Mouse (Mus musculus) liver, embryonic 12.5 days (tissue): ENCODE measurements around the gene 1700031F05Rik. TPM values are rescaled to one million over a fixed set of nuclear protein-coding genes. Genes with fewer than 3 reads are reported as not detected.
"Not testable (repeated sequence)": the region's sequence is repeated elsewhere in the genome, so short reads cannot be mapped to it uniquely, and the experiment has no call there.

Source experiments
- ATAC-seq: fragments of 200-750 bp; cut with Nextera tagmentation; 2 replicates; pipeline ENCODE4 v1.8.0; 2017; ENCODE audit warnings: moderate number of reproducible peaks, mild to moderate bottlenecking, moderate library complexity
- H3K27ac ChIP-seq: fragments of 300-500 bp; sonication (generic); 2 replicates; pipeline ENCODE4 v1.5.1; 2016; ENCODE audit warnings: mild to moderate bottlenecking
- H3K27me3 ChIP-seq: fragments of 300-500 bp; sonication (generic); replicated peaks from 2 replicates; pipeline ENCODE4 v1.6.1; 2016; ENCODE audit warnings: mild to moderate bottlenecking, moderate library complexity
- H3K36me3 ChIP-seq: fragments of 300-500 bp; sonication (generic); 2 replicates; pipeline ENCODE4 v1.6.1; 2016; ENCODE audit warnings: mild to moderate bottlenecking, moderate library complexity
- H3K4me1 ChIP-seq: fragments of 300-500 bp; sonication (generic); 2 replicates; pipeline ENCODE4 v1.6.1; 2016
- H3K4me2 ChIP-seq: fragments of 300-500 bp; sonication (generic); 2 replicates; pipeline ENCODE4 v1.6.1; 2016; ENCODE audit warnings: mild to moderate bottlenecking, moderate library complexity
- H3K4me3 ChIP-seq: fragments of 300-500 bp; sonication (generic); 2 replicates; pipeline ENCODE4 v1.5.1; 2016; ENCODE audit warnings: mild to moderate bottlenecking, moderate library complexity
- H3K9ac ChIP-seq: fragments of 300-500 bp; sonication (generic); 2 replicates; pipeline ENCODE4 v1.6.1; 2016; ENCODE audit warnings: mild to moderate bottlenecking, moderate library complexity
- H3K9me3 ChIP-seq: fragments of 300-500 bp; sonication (generic); replicated peaks from 2 replicates; pipeline ENCODE4 v1.6.1; 2016; ENCODE audit warnings: mild to moderate bottlenecking, moderate library complexity
- WGBS: fragments of 180-500 bp; shearing (Covaris S2); methylation state at CpG from one replicate; pipeline ENCODE4 v1.1.7; 2016; ENCODE audit not compliant: insufficient replicate concordance; 5-methylcytosine and 5-hydroxymethylcytosine counted together
- polyA plus RNA-seq: library from polyadenylated mRNA; unstranded; fragments of >200 nt; fragmentation: Nextera tagmentation; extraction: Ambion mirVana; gene quantifications from 2 replicates; pipeline ENCODE4 v1.2.1, GENCODE M21; 2016

Gene 1700031F05Rik
- polyA plus RNA-seq, result not detected in 2 replicates

DNA sequence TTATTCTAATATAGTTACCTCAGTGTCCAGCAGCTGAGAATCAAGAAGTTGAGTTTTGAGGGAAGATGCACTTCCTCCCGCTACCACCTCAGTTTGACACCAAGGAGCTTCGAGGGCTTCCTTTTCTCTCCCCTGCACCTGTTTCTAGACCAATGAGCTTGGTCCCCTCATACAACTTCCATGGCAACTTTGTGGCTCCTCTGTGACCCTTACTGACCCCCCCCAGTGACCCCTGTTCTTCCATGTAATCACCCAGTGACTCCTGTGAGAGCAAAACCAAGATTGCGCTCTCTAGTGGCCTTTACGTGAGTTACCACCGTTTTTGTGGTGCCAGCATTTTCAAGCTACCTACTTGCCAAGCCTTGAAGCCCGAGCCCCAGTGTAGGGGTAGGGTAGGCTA is at the start of gene 1700031F05Rik:
Gene 1700031F05Rik (minus strand): TSS at position 101 of the 400 bp plus-strand sequence.
- Histone ChIP-seq H3K9ac (no peak within 1 kb of the TSS), H3K4me2 (no peak within 1 kb of the TSS), H3K27me3 (no peaks in the 10 kb centered on the region), H3K36me3 (no peaks in the 10 kb centered on the region), H3K4me1 (no peaks in the 10 kb centered on the region), H3K9me3 (no peaks in the 10 kb centered on the region), H3K4me3 (no peak within 1 kb of the TSS), H3K27ac (no peak within 1 kb of the TSS)
- ATAC-seq, result no peak
- 71% methylated on average over 6 of the region's 6 CpGs for WGBS

DNA sequence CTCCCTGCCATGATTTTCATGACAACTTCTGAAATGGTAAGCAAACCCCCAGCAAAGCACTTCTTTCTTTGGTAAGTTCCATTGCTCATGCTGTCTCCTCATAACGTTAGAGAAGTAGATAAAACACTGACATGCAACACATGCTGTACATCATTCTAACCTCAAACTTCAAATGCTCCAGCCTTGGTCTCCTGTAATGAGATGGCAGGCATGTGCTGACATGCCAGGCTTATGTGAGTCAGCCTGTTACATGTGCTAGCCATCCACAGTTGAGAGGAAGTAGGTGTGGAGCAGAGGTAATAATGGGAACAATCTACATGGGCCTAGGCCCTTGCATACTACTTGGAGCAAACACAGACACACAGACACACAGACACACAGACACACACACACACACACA is 47.1 kb upstream of the 1700031F05Rik start:
- H3K27ac ChIP-seq, H3K27me3 ChIP-seq, H3K9me3 ChIP-seq, H3K4me3 ChIP-seq, H3K4me2 ChIP-seq, H3K4me1 ChIP-seq, H3K36me3 ChIP-seq, ATAC-seq, H3K9ac ChIP-seq: not testable (repeated sequence)
- WGBS, result 42% methylated on average over 1 of the region's 1 CpGs

DNA sequence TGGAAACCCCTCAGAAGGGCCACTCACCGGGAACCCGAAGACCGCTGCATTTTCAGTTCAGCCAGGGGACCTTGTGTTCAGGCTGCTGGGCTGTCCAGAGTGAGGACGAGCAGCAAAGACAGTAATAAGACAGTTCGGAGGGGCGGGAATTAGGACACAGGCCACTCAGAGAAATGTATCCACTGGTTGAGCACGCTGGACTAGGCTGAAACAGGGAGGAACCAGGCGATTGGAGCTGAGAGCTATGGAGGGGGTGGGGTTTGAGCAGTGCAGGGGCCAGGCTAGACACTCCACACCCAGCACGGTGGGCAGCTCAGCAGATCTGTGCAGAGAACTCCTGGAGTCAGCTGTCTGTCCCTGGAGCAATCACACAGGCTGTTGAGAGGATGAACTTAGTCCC is 40.8 kb upstream of the 1700031F05Rik start, which contains the start of the genes Dmrtc1a and 1700011M02Rik:
Gene Dmrtc1a (minus strand): TSS at position 101 of the 400 bp plus-strand sequence.
Gene 1700011M02Rik (plus strand): TSS at position 319 of the 400 bp plus-strand sequence.
- H3K27ac ChIP-seq, H3K4me3 ChIP-seq, H3K36me3 ChIP-seq, H3K9ac ChIP-seq, H3K4me2 ChIP-seq, ATAC-seq, H3K4me1 ChIP-seq, H3K9me3 ChIP-seq: not testable (repeated sequence)
- 60% methylated on average over 4 of the region's 9 CpGs for WGBS
- peaks cover 14% of the 10 kb centered on the region; the same call in 1 of the 2 replicates for H3K27me3 ChIP-seq

DNA sequence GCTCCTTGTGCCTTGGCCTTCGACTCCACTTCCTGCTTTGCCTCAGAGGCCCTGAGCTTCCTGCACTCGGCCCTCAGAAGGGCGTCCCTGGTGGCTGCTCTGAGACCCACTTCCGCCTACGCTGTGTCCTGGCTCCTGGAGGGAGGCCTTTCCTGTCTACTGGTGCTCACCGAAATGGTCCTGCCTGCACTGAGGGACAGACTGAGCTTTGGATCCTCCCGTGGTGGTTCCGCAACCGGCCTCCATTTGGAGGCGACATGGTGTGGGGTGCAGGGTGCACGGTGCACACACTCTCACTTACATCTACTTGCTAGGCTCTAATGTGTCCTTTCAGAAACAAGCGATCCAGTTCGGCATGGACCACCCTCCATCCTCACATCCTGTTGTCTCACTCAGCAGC is 13.3 kb downstream of the 1700031F05Rik start, which contains the start of gene Dmrtc1c2:
Gene Dmrtc1c2 (minus strand): TSS at position 101 of the 400 bp plus-strand sequence.
- not testable (repeated sequence) for H3K4me3 ChIP-seq
- WGBS, result no CpG with 5 or more reads among the region's 13 CpGs

DNA sequence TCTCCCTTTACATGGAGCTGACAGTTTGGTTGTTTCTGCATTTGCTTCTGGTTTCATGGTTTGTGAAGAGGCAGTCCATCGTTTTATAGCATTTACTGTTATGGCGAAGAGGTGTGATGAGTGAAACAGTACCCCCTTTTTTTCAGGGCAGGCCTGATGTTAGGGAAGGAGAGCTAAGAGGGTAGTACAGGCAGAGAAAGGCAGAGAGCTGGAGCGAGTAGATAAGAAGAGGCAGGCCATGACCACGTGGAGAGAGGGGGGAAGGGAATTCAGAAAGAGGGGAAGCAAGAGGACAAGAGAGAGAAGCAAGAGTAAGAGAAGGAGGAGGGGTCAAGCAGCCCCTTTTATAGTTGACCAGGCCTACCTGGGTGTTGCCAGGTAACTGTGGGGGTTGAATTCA is 55.5 kb downstream of the 1700031F05Rik start:
- Histone ChIP-seq H3K36me3 (no peaks in the 10 kb centered on the region), H3K4me1 (no peaks in the 10 kb centered on the region), H3K4me3 (no peak overlapping the region), H3K9ac (no peak overlapping the region), H3K9me3 (no peaks in the 10 kb centered on the region), H3K4me2 (no peak overlapping the region), H3K27me3 (no peaks in the 10 kb centered on the region; the same call in 1 of the 2 replicates), H3K27ac (no peak overlapping the region)
- ATAC-seq, result no peak
- 45% methylated on average over 4 of the region's 4 CpGs for WGBS

More for the DNA sequence above, 13.3 kb downstream of the 1700031F05Rik start, which contains the start of gene Dmrtc1c2:
- H3K27me3 ChIP-seq, H3K9ac ChIP-seq, H3K36me3 ChIP-seq, H3K4me2 ChIP-seq, ATAC-seq, H3K9me3 ChIP-seq, H3K4me1 ChIP-seq, H3K27ac ChIP-seq: not testable (repeated sequence)

Other genes with a start within 250 kb of the 1700031F05Rik start
- 2.1 TPM in 2 replicates for gene Phka1, start 223.7 kb downstream of the 1700031F05Rik start, polyA plus RNA-seq
- not detected in 2 replicates for gene Gm3880, start 181.0 kb downstream of the 1700031F05Rik start, polyA plus RNA-seq
- gene Gm9112, start 160.3 kb downstream of the 1700031F05Rik start, polyA plus RNA-seq, result not detected in 2 replicates
- not detected in 2 replicates for gene Dmrtc1b, start 160.1 kb downstream of the 1700031F05Rik start, polyA plus RNA-seq
- gene Dmrtc1c1, start 65.0 kb downstream of the 1700031F05Rik start, polyA plus RNA-seq, result not detected in 2 replicates
- gene Dmrtc1c2, start 13.4 kb downstream of the 1700031F05Rik start, polyA plus RNA-seq, result not detected in 2 replicates
- gene Dmrtc1a, start 40.7 kb upstream of the 1700031F05Rik start, polyA plus RNA-seq, result 0.17 TPM in 1 of 2 replicates, not detected in the other
- not detected in 2 replicates for gene 1700011M02Rik, start 40.9 kb upstream of the 1700031F05Rik start, polyA plus RNA-seq
- gene 1700018G05Rik, start 60.4 kb upstream of the 1700031F05Rik start, polyA plus RNA-seq, result not detected in 2 replicates